Mouse (Mus musculus) liver, adult 2 months (tissue): ENCODE measurements at regions not wholly inside any gene's neighbourhood (a gene's known extent, or its start where the extent isn't known, plus 50 kb on each side); places are given as distances from the start of the nearest gene placed in this dataset.

Source experiments
- CTCF ChIP-seq: fragments of 200-500 bp; IDR thresholded peaks from 2 replicates; pipeline ENCODE4 v1.5.1; 2011; ENCODE audit warnings: low read depth, low read length, control low read depth
- POLR2A ChIP-seq: fragments of 200-500 bp; IDR thresholded peaks from 2 replicates; pipeline ENCODE4 v1.6.1; 2011; ENCODE audit warnings: low read length, control low read depth; ENCODE audit not compliant: insufficient read depth; ENCODE audit errors: extremely low read depth

DNA sequence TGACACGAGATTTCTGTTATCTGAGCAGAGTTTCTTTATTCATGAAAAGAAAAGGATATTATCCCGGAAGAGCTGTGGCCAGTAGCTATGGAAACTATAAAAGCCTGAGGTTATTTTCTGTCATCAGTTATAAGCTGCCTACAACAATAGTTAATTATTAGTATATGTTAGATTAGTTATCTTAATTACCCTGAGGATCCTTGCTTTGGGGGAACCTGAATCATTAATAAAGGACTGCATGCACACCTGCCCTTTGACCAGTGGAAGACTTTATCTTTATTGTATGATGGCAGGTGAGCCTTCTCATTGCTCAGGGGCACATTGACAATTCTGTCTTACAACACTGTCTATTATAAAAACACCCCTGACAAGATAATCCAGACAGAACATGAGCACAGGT is 62.7 kb downstream of the Kcne4 start:
- TF ChIP-seq POLR2A (no peak), CTCF (no peak)
